Mouse (Mus musculus): ENCODE data around the gene Miga1.
A peak's percentile ranks its signal among the peaks of the same experiment; 100 is the strongest.

The Miga1 gene

DNA sequence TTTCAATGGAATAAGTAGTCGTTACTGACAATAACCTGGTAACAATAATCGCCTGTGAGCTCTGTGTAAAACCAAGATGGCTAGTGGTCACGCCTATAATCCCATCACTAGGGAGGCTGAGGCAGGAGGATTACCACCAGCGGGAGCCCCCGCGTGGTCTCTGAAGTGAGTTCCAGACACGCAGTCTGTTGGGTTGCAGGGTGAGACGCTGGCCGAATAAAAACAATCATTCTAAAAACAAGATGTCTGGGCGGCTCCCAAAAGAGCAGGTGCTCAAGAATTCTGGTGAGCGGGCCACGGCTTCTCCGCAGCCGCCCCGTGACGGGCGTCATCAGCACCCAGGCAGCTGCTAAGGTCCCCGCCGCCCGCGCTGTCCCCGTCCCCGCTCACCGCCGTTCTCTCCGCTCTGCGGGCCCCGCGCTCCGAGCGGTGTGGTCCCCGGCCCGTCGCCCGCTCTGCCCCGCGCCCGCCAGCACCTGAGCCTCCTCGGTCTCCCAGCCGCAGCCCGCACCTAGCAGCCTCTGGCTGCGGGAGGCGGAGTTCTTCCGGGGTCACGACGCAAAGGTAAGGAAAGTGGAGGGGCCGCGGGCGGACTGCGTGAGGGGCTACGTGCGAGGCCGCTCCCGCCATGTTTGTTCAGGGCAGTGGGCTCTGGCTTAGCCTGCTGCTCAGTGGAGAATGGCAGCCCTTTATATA, at the start of gene Miga1:
Miga1 (minus strand) TSS at position 546 of the 696 bp plus-strand sequence.
- peak; percentile 85 for DNase-seq

DNA sequence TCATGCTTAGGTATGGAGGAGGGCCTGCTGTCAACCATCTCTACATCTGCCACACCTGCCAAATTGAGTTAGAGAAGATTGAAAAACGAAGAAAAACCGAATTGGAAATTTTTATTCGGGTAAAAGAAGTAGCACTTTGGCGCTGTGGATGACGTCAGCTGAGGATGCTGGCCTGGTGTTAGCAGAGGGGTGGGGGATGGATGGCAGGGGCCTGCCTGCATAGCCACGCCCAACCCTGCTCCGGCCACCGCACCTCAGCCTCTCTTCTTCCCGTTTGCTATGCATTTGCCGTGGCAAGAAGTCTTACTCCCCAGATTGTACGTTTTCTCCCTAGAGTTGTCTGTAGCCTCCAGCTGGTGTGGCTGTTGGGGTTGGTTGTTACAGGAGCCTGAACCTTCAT, 43.9 kb upstream of the Miga1 start:
- DNase-seq, result no peak

GRCm38 (mm10) chr3:152376063-152376462, 35.9 kb upstream of the Miga1 start:
- DNase-seq, result no peak

- no peak for DNase-seq
Observed at GRCm38 (mm10) chr3:152364181-152364580, 24.0 kb upstream of the Miga1 start.

GRCm38 (mm10) chr3:152359151-152359550, 18.9 kb upstream of the Miga1 start:
- no peak for DNase-seq

DNA sequence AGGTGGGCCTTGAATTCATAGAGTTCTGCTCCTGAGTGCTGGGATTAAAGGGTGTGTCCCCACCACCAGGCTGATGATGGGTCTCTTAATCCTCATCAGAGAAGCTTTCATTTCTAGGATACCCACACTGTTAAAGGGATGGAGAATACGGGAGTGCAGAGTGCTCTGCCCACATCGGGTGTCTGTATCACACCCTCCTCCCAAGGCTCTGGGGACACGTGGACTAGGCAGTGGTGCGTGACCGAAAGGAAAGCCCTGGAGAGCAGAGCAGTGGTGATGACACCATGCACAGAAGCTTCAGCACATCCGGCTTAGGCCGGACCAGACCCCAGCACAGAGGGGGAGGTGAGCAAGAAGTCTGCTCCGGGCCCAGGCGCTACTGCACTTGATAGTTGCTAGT, 16.5 kb upstream of the Miga1 start:
- no peak for DNase-seq

- DNase-seq, result no peak
Observed at GRCm38 (mm10) chr3:152355361-152355760, 15.2 kb upstream of the Miga1 start.

- DNase-seq, result no peak
Observed at GRCm38 (mm10) chr3:152353434-152354177, 13.4 kb upstream of the Miga1 start.

- no peak for DNase-seq
Observed at GRCm38 (mm10) chr3:152352289-152352688, 12.1 kb upstream of the Miga1 start.

GRCm38 (mm10) chr3:152350966-152351365, 10.8 kb upstream of the Miga1 start:
- DNase-seq, result no peak

DNA sequence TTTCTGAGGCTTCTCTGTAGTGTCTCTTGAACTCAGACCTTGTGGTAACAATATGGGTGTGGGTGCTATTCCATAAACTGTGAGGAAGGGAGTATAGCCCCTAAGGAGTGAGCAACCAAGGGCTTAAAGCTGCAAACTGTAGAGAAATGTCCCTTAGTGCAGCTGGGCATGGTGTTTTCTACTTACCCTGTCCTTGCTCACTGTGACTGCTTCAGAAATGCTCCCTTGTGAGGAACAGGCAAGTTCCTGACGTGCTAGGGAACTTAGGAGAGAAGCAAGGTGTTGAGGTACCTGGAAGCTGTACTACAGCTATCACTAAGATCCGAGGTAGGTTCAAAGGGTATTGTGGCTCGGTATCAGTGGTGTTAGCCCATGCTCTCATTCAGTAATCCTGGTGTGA, 10.2 kb upstream of the Miga1 start:
- no peak for DNase-seq

GRCm38 (mm10) chr3:152348011-152348830, 8.0 kb upstream of the Miga1 start:
- DNase-seq, result no peak

DNA sequence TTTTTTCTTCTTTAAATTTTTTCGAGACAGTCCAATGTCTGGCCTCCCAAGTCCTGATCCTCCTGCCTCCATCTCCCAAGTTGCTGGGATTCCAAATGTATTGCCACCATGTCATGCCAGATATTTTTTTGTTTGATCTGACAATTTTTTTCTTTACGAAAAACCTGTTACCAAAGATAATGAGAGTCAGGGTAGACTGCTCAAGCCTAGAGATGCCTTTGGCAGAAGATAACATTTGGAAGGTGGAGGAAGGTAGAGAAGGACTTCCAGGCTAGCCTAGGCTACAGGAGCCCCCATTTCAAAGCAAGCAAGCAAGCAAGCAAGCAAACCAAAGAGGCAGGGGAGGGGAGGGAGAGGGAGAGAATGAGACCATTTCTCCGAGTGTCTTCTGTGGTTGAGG, 7.0 kb upstream of the Miga1 start:
- DNase-seq, result no peak

DNA sequence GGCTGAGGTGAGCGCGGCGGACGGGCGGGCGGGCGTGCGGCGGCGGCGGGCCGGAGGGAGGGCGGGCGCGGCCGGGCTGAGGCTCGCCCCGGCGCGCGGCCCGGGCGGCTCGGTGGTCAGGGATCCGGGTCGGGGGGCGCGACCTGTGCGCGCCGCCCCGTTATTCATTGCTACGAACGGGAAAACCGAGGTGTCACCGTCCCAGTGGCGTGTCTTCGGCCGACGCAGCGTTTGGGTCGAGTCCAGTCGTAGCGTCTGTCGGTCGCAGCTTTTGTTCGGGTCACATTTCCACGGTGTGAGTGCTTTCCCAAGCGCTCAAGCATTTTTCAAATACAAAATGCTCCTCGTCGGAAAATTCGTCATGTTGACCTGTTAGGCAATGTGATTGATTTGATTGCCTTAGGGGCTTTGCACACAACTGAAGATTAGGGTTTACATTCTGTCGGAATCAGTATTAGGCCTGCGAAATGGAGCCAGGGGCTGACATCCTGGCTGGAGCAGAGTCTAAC, 6.5 kb upstream of the Miga1 start:
- peak; percentile 58 for DNase-seq

DNA sequence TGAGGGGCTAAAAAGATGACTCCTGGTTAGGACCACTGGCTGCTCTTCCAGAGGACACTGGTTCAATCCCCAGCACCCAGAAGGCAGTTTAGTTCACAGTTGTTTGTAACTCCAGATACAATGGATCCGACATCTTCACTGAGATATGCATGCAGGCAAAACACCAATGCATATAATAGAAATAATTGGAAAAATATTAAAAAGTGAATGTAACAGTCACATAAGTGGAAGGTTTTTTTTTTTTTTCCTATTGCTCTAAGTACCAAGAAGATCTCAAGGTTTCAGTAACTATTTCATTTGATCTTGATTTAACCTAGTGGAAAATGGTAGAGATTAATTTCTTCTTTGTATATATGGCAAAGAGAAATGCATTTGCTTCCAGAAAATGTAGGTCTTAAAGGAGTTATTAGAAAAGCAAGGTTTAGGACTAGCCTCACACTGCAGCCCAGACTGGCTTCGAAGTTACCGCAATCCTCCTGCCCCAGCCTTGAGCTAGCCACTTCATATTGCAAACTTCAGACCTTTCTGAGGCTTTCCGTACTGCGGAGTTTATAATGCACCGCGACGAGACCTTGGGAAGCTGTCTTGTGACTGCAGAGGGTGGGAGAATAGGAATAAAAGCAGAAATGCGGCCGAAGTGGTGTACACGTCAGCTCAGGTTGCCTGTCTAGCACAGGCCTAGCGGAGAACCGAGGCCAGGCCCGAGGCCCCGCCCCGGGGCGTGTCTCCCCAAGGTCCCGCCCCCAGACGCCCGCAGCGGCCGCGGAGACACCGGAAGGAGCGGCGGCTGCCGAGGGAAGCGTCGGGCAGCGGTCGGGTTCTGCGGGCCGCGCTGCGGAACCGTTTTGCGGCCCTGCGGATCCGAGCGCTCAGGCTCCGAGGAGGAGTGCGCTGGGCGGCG, 5.8 kb upstream of the Miga1 start, which contains the start of gene Usp33:
Usp33 (plus strand) TSS at position 747 of the 901 bp plus-strand sequence.
- DNase-seq, result peak; percentile 94

- DNase-seq, result no peak
Observed at GRCm38 (mm10) chr3:152342961-152343517, 2.8 kb upstream of the Miga1 start.

DNA sequence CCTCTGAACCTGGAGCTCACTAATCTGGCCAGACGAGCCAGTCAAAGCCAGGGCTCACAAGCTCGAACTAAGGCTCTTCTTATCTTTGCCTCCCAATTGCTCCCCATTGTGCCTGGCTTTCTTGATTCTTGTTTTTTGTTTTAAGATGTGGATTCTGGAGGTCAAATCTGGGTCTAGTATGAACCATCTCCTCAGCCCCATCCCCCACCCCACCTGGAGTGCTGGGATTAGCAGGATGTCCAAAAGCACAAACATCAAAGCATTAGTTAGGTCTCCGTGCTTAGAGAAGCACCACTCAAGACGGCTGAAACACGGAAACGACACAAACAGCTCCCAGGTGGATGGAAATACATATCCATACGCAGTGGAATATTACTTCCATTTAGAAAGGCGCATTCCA, 4.1 kb downstream of the Miga1 start:
- no peak for DNase-seq

DNA sequence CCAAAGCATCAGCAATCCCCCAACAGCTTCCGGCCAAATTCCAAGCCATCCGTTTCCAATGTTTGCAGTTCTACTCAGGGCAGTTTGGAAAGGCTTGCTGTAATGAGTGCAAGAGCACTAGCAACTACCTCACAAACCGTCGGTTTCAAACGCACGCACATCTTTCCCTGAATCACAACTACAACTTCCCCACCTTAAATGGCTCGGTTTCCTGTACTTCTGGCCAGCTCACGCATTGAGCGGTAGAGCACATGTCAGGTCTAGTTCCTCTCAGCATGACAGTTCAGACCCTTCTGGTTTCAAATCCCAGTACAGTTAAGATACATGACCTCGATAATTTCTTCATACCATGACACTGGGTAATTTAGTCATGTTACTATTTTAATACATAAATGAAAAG, 6.6 kb downstream of the Miga1 start:
- no peak for DNase-seq

DNA sequence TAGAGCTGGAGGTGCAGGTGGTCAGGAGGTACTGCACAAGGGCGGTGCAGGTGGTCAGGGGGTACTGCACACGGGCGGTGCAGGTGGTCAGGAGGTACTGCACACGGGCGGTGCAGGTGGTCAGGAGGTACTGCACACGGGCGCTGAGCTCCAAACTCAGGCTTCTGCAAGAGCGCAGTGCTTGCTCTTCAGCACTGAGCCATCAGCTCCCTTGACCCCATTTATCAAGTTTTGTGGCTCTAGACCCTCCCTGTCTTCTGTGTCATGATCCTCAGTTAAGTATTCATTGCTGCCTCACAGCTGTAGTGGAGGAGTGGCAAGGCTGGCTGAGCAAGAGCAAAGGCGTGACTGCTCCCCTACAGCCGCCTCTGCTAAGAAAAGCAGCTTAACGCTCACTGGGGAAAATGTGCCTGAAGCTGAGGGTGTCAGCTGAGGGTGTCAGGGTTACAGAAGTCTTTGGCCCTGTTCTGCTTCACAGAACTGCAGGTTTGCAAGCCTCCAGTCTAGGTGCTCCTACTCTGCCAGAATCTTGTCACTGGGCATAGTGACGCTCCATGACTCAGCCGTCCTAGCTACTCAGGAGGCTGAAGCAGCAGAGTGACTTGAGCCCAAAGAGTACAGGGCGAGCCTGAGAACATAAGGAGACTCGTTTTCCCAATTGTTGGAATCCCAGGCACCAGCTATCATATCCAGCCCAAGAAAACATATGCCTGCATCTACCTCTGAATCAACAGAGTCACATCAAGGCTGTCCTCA, 7.5 kb downstream of the Miga1 start:
- DNase-seq, result no peak

- DNase-seq, result no peak
Observed at GRCm38 (mm10) chr3:152332104-152332503, 8.1 kb downstream of the Miga1 start.

Data from cerebellum, adult 9-10 months (tissue).